Mouse (Mus musculus): Measurements from ENCODE around the gene Gm47841. TPM values are rescaled to one million over a fixed set of nuclear protein-coding genes. Genes with fewer than 3 reads are reported as not detected.

Gm47841 gene
- total and polyA plus RNA-seq, 3 experiments: not detected

GRCm38 (mm10) chr15:101039651-101040050 lies 7.5 kb downstream of the Gm47841 start:
- peak; percentile 25 for DNase-seq (ENCODE audit: low read depth, low spot score)
- Histone ChIP-seq H3K9me3 (replicated peaks; ENCODE audit: insufficient read depth, low read length) (no peaks in the 10 kb centered on the region), H3K27me3 (ENCODE audit: control insufficient read depth in 1 of 2, insufficient read depth in 2 of 2, low read length in 2 of 2) (no peaks in the 10 kb centered on the region), H3K4me1 (ENCODE audit: control insufficient read depth in 1 of 2, insufficient read depth in 2 of 2, low read length in 2 of 2) (no peaks in the 10 kb centered on the region), H3K4me3 (ENCODE audit: control insufficient read depth in 1 of 2, insufficient read depth in 1 of 2, low read depth in 2 of 2, low read length in 2 of 2) (no peak overlapping the region), H3K9ac (ENCODE audit: control insufficient read depth, low read depth, low read length, poor library complexity, severe bottlenecking) (no peak overlapping the region), H3K79me2 (ENCODE audit: control insufficient read depth, insufficient read depth, low read length, poor library complexity) (no peaks in the 10 kb centered on the region), H3K27ac (ENCODE audit: control insufficient read depth, low read depth, low read length) (no peak overlapping the region), H3K36me3 (ENCODE audit: control insufficient read depth in 1 of 2, insufficient read depth in 2 of 2, low read length in 2 of 2) (no peaks in the 10 kb centered on the region)
- peak; percentile 42 for TF ChIP-seq SMC3 (IDR thresholded peaks at IDR 0.05; ENCODE audit: low read depth, low read length)
- no peak for TF ChIP-seq GABPA (IDR thresholded peaks at IDR 0.05; ENCODE audit: low read depth, low read length)
- peak; percentile 34 to 44 (median 43) for TF ChIP-seq CTCF (IDR thresholded peaks at IDR 0.05 in 2 of 3, conservative IDR thresholded peaks at IDR 0.05 in 1 of 3; ENCODE audit: control insufficient read depth in 1 of 3, insufficient read depth in 1 of 3, low read depth in 2 of 3, low read length in 3 of 3, poor library complexity in 1 of 3, severe bottlenecking in 1 of 3)

GRCm38 (mm10) chr15:101028960-101029359 lies 18.2 kb downstream of the Gm47841 start:
- Histone ChIP-seq H3K36me3 (ENCODE audit: control insufficient read depth in 1 of 2, insufficient read depth in 2 of 2, low read length in 2 of 2) (no peaks in the 10 kb centered on the region), H3K27ac (ENCODE audit: control insufficient read depth, low read depth, low read length) (no peak overlapping the region), H3K4me1 (ENCODE audit: control insufficient read depth in 1 of 2, insufficient read depth in 2 of 2, low read length in 2 of 2) (no peaks in the 10 kb centered on the region), H3K27me3 (ENCODE audit: control insufficient read depth in 1 of 2, insufficient read depth in 2 of 2, low read length in 2 of 2) (peaks cover 3 to 6% of the 10 kb centered on the region in 2 experiments; a peak in 3 of 4 replicates), H3K79me2 (ENCODE audit: control insufficient read depth, insufficient read depth, low read length, poor library complexity) (no peaks in the 10 kb centered on the region), H3K9me3 (replicated peaks; ENCODE audit: insufficient read depth, low read length) (no peaks in the 10 kb centered on the region), H3K4me3 (ENCODE audit: control insufficient read depth in 1 of 2, insufficient read depth in 1 of 2, low read depth in 2 of 2, low read length in 2 of 2) (no peak overlapping the region), H3K9ac (ENCODE audit: control insufficient read depth, low read depth, low read length, poor library complexity, severe bottlenecking) (no peak overlapping the region)
- TF ChIP-seq ZNF384 (IDR thresholded peaks at IDR 0.05; ENCODE audit: low read depth, low read length): 0 out of 2 replicates have a peak, but pooled peaks have one; percentile 12
- no peak for TF ChIP-seq UBTF (IDR thresholded peaks at IDR 0.05; ENCODE audit: borderline replicate concordance, insufficient read depth, low read depth, low read length)
- no peak for TF ChIP-seq RCOR1 (IDR thresholded peaks at IDR 0.05; ENCODE audit: low read depth, low read length)
- TF ChIP-seq CTCF (IDR thresholded peaks at IDR 0.05 in 2 of 3, conservative IDR thresholded peaks at IDR 0.05 in 1 of 3; ENCODE audit: control insufficient read depth in 1 of 3, insufficient read depth in 1 of 3, low read depth in 2 of 3, low read length in 3 of 3, poor library complexity in 1 of 3, severe bottlenecking in 1 of 3): no peak
- TF ChIP-seq NELFE (IDR thresholded peaks at IDR 0.05; ENCODE audit: low read depth, low read length): no peak
- no peak for TF ChIP-seq CHD2 (IDR thresholded peaks at IDR 0.05; ENCODE audit: low read length)
- TF ChIP-seq MYB (IDR thresholded peaks at IDR 0.05; ENCODE audit: low read depth, low read length): no peak
- TF ChIP-seq KAT2A (conservative IDR thresholded peaks at IDR 0.05; ENCODE audit: low read depth, low read length): no peak
- DNase-seq (ENCODE audit: low read depth, low spot score): no peak

- TF ChIP-seq RCOR1 (IDR thresholded peaks at IDR 0.05; ENCODE audit: low read depth, low read length) (no peak), TCF12 (IDR thresholded peaks at IDR 0.05; ENCODE audit: low read depth, low read length) (no peak), ZC3H11A (IDR thresholded peaks at IDR 0.05; ENCODE audit: low read depth, low read length) (no peak), CTCF (IDR thresholded peaks at IDR 0.05 in 2 of 3, conservative IDR thresholded peaks at IDR 0.05 in 1 of 3; ENCODE audit: control insufficient read depth in 1 of 3, insufficient read depth in 1 of 3, low read depth in 2 of 3, low read length in 3 of 3, poor library complexity in 1 of 3, severe bottlenecking in 1 of 3) (no peak), ZNF384 (IDR thresholded peaks at IDR 0.05; ENCODE audit: low read depth, low read length) (no peak), POLR2AphosphoS2 (IDR thresholded peaks at IDR 0.05; ENCODE audit: low read length) (no peak), MAX (IDR thresholded peaks at IDR 0.05; ENCODE audit: low read length) (no peak)
- Histone ChIP-seq H3K79me2 (ENCODE audit: control insufficient read depth, insufficient read depth, low read length, poor library complexity) (no peaks in the 10 kb centered on the region), H3K9me3 (replicated peaks; ENCODE audit: insufficient read depth, low read length) (no peaks in the 10 kb centered on the region), H3K27ac (ENCODE audit: control insufficient read depth, low read depth, low read length) (no peak overlapping the region), H3K9ac (ENCODE audit: control insufficient read depth, low read depth, low read length, poor library complexity, severe bottlenecking) (no peak overlapping the region), H3K36me3 (ENCODE audit: control insufficient read depth in 1 of 2, insufficient read depth in 2 of 2, low read length in 2 of 2) (no peaks in the 10 kb centered on the region), H3K4me1 (ENCODE audit: control insufficient read depth in 1 of 2, insufficient read depth in 2 of 2, low read length in 2 of 2) (peaks cover 0 to 6% of the 10 kb centered on the region in 2 experiments; a peak in 2 of 4 replicates), H3K4me3 (ENCODE audit: control insufficient read depth in 1 of 2, insufficient read depth in 1 of 2, low read depth in 2 of 2, low read length in 2 of 2) (no peak overlapping the region), H3K27me3 (ENCODE audit: control insufficient read depth in 1 of 2, insufficient read depth in 2 of 2, low read length in 2 of 2) (no peaks in the 10 kb centered on the region)
- DNase-seq (ENCODE audit: low read depth, low spot score): peak; percentile 47
Measured at GRCm38 (mm10) chr15:101011352-101011751, 35.8 kb downstream of the Gm47841 start.
